Mouse (Mus musculus): ENCODE measurements around the gene Gmppb.
"Not testable (repeated sequence)": the region's sequence is repeated elsewhere in the genome, so short reads cannot be mapped to it uniquely, and the experiment has no call there.

The Gmppb gene

GRCm38 (mm10) chr9:108049016-108049455 lies at the start of gene Gmppb:
Gene Gmppb, plus strand, starts transcription at chr9:108049242.
- in situ Hi-C loops (cut with MboI; ENCODE audit: unreplicated experiment in 2 of 2): loop anchor here in 1 of 2 experiments (5.0 kb wide), 1 partner anchor 42 kb away; no protein-coding TSS in a partner anchor

GRCm38 (mm10) chr9:108001922-108002770 lies 46.9 kb upstream of the Gmppb start, which contains the start of gene Ip6k1:
Gene Ip6k1, plus strand, starts transcription at chr9:108002501.
- in situ Hi-C loops (cut with MboI; ENCODE audit: unreplicated experiment in 2 of 2): no loop called here

GRCm38 (mm10) chr9:108002778-108003530 lies 46.1 kb upstream of the Gmppb start:
- in situ Hi-C loops (cut with MboI; ENCODE audit: unreplicated experiment in 2 of 2): no loop called here

GRCm38 (mm10) chr9:108003531-108003890 lies 45.5 kb upstream of the Gmppb start:
- in situ Hi-C loops (cut with MboI; ENCODE audit: unreplicated experiment in 2 of 2): no loop called here

DNA sequence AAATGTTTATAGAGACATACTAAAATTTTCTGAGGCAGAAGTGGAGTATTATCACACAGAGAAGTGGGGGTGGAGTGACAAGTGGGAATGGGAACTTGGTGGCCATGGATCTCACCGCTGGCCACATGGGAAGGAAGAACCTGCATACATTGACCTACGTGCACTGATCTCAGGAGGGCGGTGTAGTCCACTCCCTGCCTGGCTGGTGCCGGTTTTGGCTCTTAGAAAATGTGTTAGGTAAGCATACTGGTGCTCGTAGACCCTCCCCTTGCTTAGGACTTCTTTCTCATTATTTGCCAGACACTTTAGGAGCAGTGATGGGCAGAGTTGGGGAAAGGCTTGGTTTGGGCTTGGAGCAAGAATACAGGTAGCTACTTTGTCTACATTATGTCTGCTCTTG lies 41.0 kb upstream of the Gmppb start:
- in situ Hi-C loops (cut with MboI; ENCODE audit: unreplicated experiment in 2 of 2): loop anchor here in 1 of 2 experiments (5.0 kb wide), 1 partner anchor 39 kb away; the partner anchor contains the start of gene Gmppb

DNA sequence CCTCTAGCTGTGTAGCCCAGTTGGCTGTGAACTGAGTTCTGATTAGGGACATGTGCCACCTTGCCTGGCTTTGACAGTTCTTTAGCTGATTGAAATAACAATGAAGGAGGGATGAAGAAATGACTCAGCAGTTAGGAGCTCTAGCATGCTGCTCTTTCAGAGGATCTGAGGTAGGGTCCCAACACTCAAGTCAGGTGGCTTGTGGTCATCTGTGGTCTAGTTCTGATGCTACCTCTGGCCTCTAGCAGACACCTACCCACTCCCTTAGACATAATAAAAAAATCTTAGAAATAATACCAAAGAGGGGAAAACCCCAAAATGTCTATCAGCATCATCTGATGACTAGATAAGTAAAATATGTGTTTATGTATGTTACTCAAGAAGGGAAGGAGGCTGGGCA lies 38.7 kb upstream of the Gmppb start:
- in situ Hi-C loops (cut with MboI; ENCODE audit: unreplicated experiment in 2 of 2): no loop called here

DNA sequence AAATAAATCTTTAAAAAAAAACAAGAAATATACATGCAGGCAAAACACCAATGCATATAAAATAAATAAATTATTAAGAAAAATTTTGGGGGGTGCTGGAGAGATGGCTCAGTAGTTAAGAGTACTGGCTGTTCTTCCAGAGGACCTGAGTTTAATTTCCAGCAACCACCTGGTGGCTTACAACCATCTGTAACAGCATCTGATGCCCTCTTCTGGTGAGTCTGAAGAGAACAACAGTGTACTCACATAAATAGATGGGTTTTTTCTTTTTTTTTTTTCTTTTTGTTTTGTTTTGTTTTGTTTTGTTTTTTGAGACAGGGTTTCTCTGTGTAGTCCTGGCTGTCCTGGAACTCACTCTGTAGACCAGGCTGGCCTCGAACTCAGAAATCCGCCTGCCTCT lies 35.5 kb upstream of the Gmppb start:
- in situ Hi-C loops (cut with MboI; ENCODE audit: unreplicated experiment in 2 of 2): not testable (repeated sequence)

DNA sequence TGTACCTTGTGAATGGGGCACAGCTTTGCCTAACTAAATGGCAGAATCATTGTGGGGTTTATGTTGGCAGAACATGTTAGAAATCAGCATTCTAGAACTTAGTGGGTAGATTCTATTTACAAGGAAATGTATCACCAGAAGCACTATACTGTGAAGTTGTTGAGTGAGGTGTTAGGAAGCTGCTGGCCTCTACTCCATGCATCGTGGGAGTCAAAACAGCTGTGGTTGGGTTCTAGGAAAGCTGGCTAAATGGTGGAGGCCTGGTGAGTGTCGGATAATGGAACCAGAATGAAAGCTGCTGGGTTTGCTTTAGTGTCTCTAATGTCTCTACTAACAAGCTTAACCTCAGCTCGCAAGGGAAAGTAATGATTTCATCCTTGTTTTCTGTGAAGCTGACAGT lies 31.9 kb upstream of the Gmppb start:
- in situ Hi-C loops (cut with MboI; ENCODE audit: unreplicated experiment in 2 of 2): no loop called here

GRCm38 (mm10) chr9:108020741-108021140 lies 28.3 kb upstream of the Gmppb start:
- in situ Hi-C loops (cut with MboI; ENCODE audit: unreplicated experiment in 2 of 2): no loop called here

- in situ Hi-C loops (cut with MboI; ENCODE audit: unreplicated experiment in 2 of 2): no loop called here
These were observed 25.8 kb upstream of the Gmppb start for GRCm38 (mm10) chr9:108023216-108023615.

DNA sequence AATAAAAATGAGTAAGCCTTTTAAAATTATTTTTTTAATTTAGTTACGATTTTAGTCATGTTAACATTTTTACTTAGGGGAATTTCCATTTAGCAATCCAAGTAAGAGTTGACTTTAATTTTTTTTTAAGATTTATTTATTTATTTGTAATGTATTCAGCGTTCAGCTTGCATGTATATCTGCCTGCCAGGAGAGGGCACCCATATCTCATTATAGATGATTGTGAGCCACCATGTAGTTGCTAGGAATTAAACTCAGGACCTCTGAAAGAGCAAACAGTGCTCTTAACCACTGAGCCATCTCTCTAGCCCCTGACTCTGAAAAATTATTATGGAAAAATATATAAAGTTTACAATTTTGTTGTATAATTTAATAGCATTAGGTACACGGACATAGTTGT lies 22.5 kb upstream of the Gmppb start:
- in situ Hi-C loops (cut with MboI; ENCODE audit: unreplicated experiment in 2 of 2): no loop called here

GRCm38 (mm10) chr9:108027867-108028266 lies 21.2 kb upstream of the Gmppb start:
- in situ Hi-C loops (cut with MboI; ENCODE audit: unreplicated experiment in 2 of 2): no loop called here

DNA sequence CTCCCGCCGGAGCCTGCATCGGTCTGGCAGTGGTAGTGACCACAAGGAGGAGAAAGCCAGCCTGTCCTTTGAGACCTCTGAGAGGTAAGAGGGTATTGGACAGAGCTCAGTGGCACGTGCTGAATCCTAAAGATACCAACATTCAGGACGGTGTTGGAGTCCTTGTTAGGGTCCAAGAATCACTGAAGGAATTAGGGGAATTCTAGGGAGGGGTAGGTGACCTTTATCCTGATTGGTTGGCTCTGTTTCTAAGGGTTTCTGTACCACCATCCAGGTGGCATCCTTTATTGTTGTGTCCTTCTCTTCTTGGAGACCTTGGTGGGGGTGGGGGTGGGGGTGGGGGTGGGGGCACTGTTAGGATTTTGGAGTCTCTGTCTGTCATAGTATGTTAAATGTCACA lies 16.9 kb upstream of the Gmppb start:
- in situ Hi-C loops (cut with MboI; ENCODE audit: unreplicated experiment in 2 of 2): no loop called here

DNA sequence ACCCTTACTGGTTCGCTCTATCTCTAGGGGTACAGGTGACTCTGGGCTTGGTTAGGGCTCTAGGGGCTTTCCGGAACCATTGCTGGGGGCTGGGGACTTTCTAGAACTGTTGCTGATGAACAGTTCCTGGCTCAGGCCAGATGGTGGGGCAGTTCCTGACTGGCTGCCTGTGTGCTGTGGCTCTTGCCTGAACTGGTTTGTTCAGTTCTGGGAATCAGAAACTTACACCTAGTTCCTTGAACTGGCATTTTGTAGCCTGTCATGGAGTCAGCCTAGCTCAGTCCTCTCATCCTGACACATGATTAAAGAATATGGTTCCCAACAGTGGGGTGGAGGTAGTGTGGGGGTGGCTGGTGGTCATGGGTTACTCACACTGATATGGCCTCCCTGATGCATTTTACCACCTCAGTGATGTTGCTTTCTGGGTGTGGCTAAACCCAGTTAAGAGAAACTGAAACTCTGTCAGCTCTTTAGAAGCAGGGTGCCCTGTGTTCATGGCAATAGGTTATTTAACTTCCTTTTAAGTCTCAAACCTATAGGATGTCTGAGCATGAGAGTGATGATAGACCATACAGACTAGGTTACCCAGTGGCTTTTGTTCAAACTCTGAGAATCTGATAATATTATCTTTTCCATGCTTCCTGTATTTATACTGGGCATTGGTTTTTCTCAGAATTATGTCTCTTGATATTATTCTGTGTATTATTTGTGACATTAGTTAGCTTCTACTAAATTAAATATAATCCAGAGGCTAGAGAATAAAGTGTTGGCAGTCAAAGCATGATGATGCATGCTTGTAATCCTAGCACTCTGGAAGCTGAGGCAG lies 13.5 kb upstream of the Gmppb start:
- in situ Hi-C loops (cut with MboI; ENCODE audit: unreplicated experiment in 2 of 2): no loop called here

- in situ Hi-C loops (cut with MboI; ENCODE audit: unreplicated experiment in 2 of 2): loop anchor here in 1 of 2 experiments (5.0 kb wide), 1 partner anchor 38 kb away; no protein-coding TSS in a partner anchor
These were observed 4.1 kb upstream of the Gmppb start for GRCm38 (mm10) chr9:108044751-108045492.

GRCm38 (mm10) chr9:108046582-108046981 lies 2.5 kb upstream of the Gmppb start:
- in situ Hi-C loops (cut with MboI; ENCODE audit: unreplicated experiment in 2 of 2): loop anchor here in 1 of 2 experiments (5.0 kb wide), 1 partner anchor 39 kb away; no protein-coding TSS in a partner anchor

DNA sequence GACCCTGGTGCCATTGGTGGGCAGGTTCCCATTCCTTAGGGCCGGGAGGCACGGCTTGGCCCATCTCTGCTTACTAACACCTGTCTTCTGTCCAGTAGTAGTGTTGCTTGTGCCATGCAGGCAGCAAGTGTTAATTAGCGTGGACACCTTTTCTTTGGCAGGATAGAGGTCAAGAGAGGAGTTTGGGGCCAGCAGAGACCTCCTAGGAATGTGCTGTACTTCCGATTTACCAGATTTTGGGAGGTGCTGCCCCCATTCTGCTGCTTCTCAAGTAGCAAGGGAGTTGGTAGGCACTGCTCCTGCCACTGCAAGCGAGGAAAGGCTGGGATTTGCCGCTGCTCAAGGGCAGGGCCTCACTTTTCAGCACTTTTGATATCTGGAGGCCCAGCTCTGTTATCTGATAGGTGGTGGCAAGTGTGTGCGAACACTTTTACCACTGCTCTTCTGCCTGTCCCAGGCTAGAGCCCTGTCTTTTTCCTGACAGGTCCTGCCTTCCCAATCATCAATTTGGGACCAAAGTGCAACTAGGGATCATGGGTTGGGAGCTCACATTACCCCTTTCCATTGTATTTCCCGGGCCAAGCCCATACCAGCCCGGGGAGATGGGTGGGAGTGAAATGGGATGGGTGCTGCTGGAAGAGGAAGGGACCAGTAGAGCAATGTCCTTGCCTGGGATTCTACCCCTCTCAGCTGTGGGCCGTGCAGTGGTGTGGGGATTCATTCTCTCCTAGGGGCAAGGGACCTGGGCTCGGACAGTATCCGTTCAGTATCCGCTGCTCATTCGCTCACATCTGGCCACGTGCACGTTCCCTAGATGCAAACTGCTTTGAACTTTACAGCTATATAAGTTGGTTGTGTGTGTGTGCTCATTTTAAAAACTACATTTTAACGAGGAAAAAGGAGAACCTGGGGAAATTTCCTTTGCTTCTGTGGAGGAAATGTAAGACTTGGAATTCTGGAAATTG lies 1.2 kb upstream of the Gmppb start:
- in situ Hi-C loops (cut with MboI; ENCODE audit: unreplicated experiment in 2 of 2): loop anchor here in 1 of 2 experiments (5.0 kb wide), 1 partner anchor 41 kb away; no protein-coding TSS in a partner anchor

DNA sequence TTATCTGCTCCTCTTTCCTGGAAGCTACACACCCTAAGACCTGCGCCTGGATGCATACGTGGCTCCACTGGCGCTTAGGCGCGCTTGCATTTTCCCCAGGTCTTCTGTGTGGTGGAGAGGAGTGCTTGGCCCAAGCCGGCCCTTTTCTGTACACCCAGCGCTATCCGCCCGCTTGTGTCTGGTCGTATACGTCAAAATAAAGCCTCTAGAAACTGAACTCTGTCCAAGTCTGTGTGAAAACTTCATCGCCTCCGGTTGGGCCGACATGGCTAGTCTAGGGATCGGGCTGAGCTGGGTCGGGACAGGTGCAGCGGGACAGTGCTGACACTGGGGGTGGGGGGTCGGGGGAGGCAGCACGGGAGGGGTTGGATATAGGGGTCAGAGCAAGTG lies 481 bp upstream of the Gmppb start:
- in situ Hi-C loops (cut with MboI; ENCODE audit: unreplicated experiment in 2 of 2): loop anchor here in 1 of 2 experiments (5.0 kb wide), 1 partner anchor 41 kb away; no protein-coding TSS in a partner anchor

Measured in v-Abl transformed pro-B cells (cell line).